Mouse (Mus musculus) MEL (cell line): Measurements from ENCODE around the gene Cdh13. TPM values are rescaled to one million over a fixed set of nuclear protein-coding genes. Genes with fewer than 3 reads are reported as not detected.

Experiments
- DNase-seq: peaks from one replicate; pipeline ENCODE4 v3.0.0; 2011; ENCODE audit warnings: low read depth, low spot score
- H3K27ac ChIP-seq: 2 replicates; pipeline ENCODE4 v1.5.1; 2012; ENCODE audit warnings: low read depth, mild to moderate bottlenecking, control low read depth, low read length, moderate library complexity; ENCODE audit not compliant: control insufficient read depth
- H3K27me3 ChIP-seq, 2 experiments: fragments of 150-350 bp in 1 of 2; sonication (generic) in 1 of 2; 2 replicates each; pipeline ENCODE4 v1.6.1; 2012; ENCODE audit warnings: low read length in 2 of 2, mild to moderate bottlenecking in 2 of 2, improper control_type of control experiment in 1 of 2, moderate library complexity in 1 of 2; ENCODE audit not compliant: insufficient read depth in 2 of 2, control insufficient read depth in 1 of 2
- H3K36me3 ChIP-seq, 2 experiments: 2 replicates each; pipeline ENCODE4 v1.6.1; 2012 to 2014; ENCODE audit warnings: low read length in 2 of 2, improper control_type of control experiment in 1 of 2, inconsistent platforms in 1 of 2, mild to moderate bottlenecking in 1 of 2; ENCODE audit not compliant: insufficient read depth in 2 of 2, control insufficient read depth in 1 of 2
- H3K4me1 ChIP-seq, 2 experiments: fragments of 150-350 bp in 1 of 2; sonication (generic) in 1 of 2; 2 replicates each; pipeline ENCODE4 v1.6.1; 2012; ENCODE audit warnings: low read length in 2 of 2, improper control_type of control experiment in 1 of 2, mild to moderate bottlenecking in 1 of 2; ENCODE audit not compliant: insufficient read depth in 2 of 2, control insufficient read depth in 1 of 2
- H3K4me3 ChIP-seq, 2 experiments: fragments of 150-350 bp in 1 of 2; sonication (generic) in 1 of 2; 2 replicates each; pipeline ENCODE4 v1.5.1; 2012; ENCODE audit warnings: low read depth in 2 of 2, low read length in 2 of 2, mild to moderate bottlenecking in 2 of 2, moderate library complexity in 2 of 2, control low read depth in 1 of 2, improper control_type of control experiment in 1 of 2; ENCODE audit not compliant: control insufficient read depth in 1 of 2, insufficient read depth in 1 of 2
- H3K79me2 ChIP-seq: 2 replicates; pipeline ENCODE4 v1.6.1; 2012; ENCODE audit warnings: mild to moderate bottlenecking, low read length, moderate library complexity; ENCODE audit not compliant: control insufficient read depth, poor library complexity, insufficient read depth
- H3K9ac ChIP-seq: 2 replicates; pipeline ENCODE4 v1.6.1; 2012; ENCODE audit warnings: low read depth, mild to moderate bottlenecking, control low read depth, low read length, moderate library complexity; ENCODE audit not compliant: control insufficient read depth, poor library complexity, severe bottlenecking
- H3K9me3 ChIP-seq: fragments of 150-350 bp; sonication (generic); replicated peaks from 2 replicates; pipeline ENCODE4 v1.6.1; 2012; ENCODE audit warnings: mild to moderate bottlenecking, low read length, improper control_type of control experiment, moderate library complexity; ENCODE audit not compliant: insufficient read depth
- CHD2 ChIP-seq: IDR thresholded peaks from 2 replicates; pipeline ENCODE4 v1.6.1; 2011; ENCODE audit warnings: low read length, improper control_type of control experiment
- CTCF ChIP-seq, 3 experiments: IDR thresholded peaks in 2 of 3; conservative IDR thresholded peaks in 1 of 3; 2 replicates each; pipeline ENCODE4 v1.5.1; 2011 to 2012; ENCODE audit warnings: low read length in 3 of 3, low read depth in 2 of 3, mild to moderate bottlenecking in 2 of 3, improper control_type of control experiment in 1 of 3, inconsistent platforms in 1 of 3, mixed read lengths in 1 of 3, moderate library complexity in 1 of 3; ENCODE audit not compliant: control insufficient read depth in 1 of 3, insufficient read depth in 1 of 3, poor library complexity in 1 of 3, severe bottlenecking in 1 of 3
- EP300 ChIP-seq, 2 experiments: IDR thresholded peaks; 2 replicates each; pipeline ENCODE4 v1.6.1; 2011; ENCODE audit warnings: improper control_type of control experiment in 2 of 2, low read length in 2 of 2, low read depth in 1 of 2, mild to moderate bottlenecking in 1 of 2
- KAT2A ChIP-seq: conservative IDR thresholded peaks from 2 replicates; pipeline ENCODE4 v1.6.1; 2012; ENCODE audit warnings: low read depth, low read length, improper control_type of control experiment, inconsistent platforms
- MEF2A ChIP-seq: IDR thresholded peaks from 2 replicates; pipeline ENCODE4 v1.6.1; 2014; ENCODE audit warnings: low read depth, mild to moderate bottlenecking, inconsistent platforms, low read length, improper control_type of control experiment; ENCODE audit not compliant: poor library complexity, insufficient replicate concordance, severe bottlenecking; ENCODE audit errors: extremely low read depth
- MYC ChIP-seq: IDR thresholded peaks from 2 replicates; pipeline ENCODE4 v1.6.1; 2011; ENCODE audit warnings: low read depth, mild to moderate bottlenecking, low read length, improper control_type of control experiment, moderate library complexity
- NRF1 ChIP-seq: IDR thresholded peaks from 2 replicates; pipeline ENCODE4 v1.6.1; 2014; ENCODE audit warnings: low read depth, mild to moderate bottlenecking, inconsistent platforms, low read length, improper control_type of control experiment, moderate library complexity; ENCODE audit not compliant: poor library complexity, insufficient read depth, severe bottlenecking
- POLR2AphosphoS2 ChIP-seq: IDR thresholded peaks from 2 replicates; pipeline ENCODE4 v1.6.1; 2011; ENCODE audit warnings: low read length, improper control_type of control experiment
- POLR2AphosphoS5 ChIP-seq: IDR thresholded peaks from 2 replicates; pipeline ENCODE4 v1.6.1; 2012; ENCODE audit warnings: low read depth, borderline replicate concordance, mild to moderate bottlenecking, inconsistent platforms, low read length, moderate library complexity, mixed read lengths
- RCOR1 ChIP-seq: IDR thresholded peaks from 2 replicates; pipeline ENCODE4 v1.6.1; 2012; ENCODE audit warnings: low read depth, mild to moderate bottlenecking, inconsistent platforms, low read length, improper control_type of control experiment
- TCF12 ChIP-seq: IDR thresholded peaks from 2 replicates; pipeline ENCODE4 v1.6.1; 2014; ENCODE audit warnings: low read depth, mild to moderate bottlenecking, inconsistent platforms, low read length, improper control_type of control experiment, moderate library complexity
- ZC3H11A ChIP-seq: IDR thresholded peaks from 2 replicates; pipeline ENCODE4 v1.6.1; 2012; ENCODE audit warnings: low read depth, mild to moderate bottlenecking, inconsistent platforms, low read length, improper control_type of control experiment
- ZKSCAN1 ChIP-seq: IDR thresholded peaks from 2 replicates; pipeline ENCODE4 v1.6.1; 2012; ENCODE audit warnings: low read depth, mild to moderate bottlenecking, inconsistent platforms, low read length, improper control_type of control experiment, moderate library complexity
- polyA plus RNA-seq, 2 experiments: library from polyadenylated mRNA; stranded (reverse) in 1 of 2; unstranded in 1 of 2; fragments of >175 nt in 1 of 2; fragments of >200 nt in 1 of 2; gene quantifications; 2 replicates each; pipeline versions ENCODE4 v1.2.1 to v1.2.4; 2012; ENCODE audit warnings: low replicate concordance in 2 of 2, low read depth in 1 of 2; ENCODE audit not compliant: insufficient read length in 2 of 2, insufficient read depth in 1 of 2, missing spikeins in 1 of 2
- total RNA-seq: library from RNA; depleted of rRNA; stranded (reverse); fragments of 300-350 nt; gene quantifications from 2 replicates; pipeline ENCODE4 v1.2.3, GENCODE M21; 2012

The Cdh13 gene
- total and polyA plus RNA-seq, 3 experiments = not detected

DNA sequence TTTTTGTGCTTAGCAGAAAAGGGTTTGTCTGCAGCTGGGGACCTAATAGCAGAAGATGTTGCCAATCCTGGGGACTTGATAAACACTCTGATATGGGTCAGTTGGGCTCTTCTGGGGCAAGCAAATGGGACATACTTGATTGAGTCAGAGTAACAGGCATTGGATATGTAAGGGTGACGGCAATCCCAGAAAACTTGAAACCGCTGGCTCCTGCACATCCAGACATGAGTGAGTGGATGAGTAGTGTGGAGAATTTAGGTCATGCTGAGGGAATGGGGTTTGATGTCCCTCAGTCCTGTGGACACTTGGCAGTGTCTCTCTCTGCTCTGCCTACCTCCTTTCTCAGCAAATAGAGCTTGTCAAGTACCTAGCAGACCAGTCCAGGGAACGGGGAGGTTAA, 121.3 kb downstream of the Cdh13 start:
- Histone ChIP-seq H3K27me3 (no peaks in the 10 kb centered on the region), H3K9ac (no peak overlapping the region), H3K79me2 (no peaks in the 10 kb centered on the region), H3K4me1 (no peaks in the 10 kb centered on the region), H3K27ac (no peak overlapping the region)
- DNase-seq = no peak
- TF ChIP-seq NRF1 (no peak), KAT2A (no peak), CTCF (IDR thresholded peaks at IDR 0.05 in 2 of 3, conservative IDR thresholded peaks at IDR 0.05 in 1 of 3; ENCODE audit: control insufficient read depth in 1 of 3, insufficient read depth in 1 of 3, low read depth in 2 of 3, low read length in 3 of 3, poor library complexity in 1 of 3, severe bottlenecking in 1 of 3) (no peak), ZC3H11A (no peak), MYC (no peak)
- TF ChIP-seq, all 39 proteins: peak for 0
- no peak overlapping the region for H3K4me3 ChIP-seq
- H3K9me3 ChIP-seq = no peaks in the 10 kb centered on the region
- no peaks in the 10 kb centered on the region for H3K36me3 ChIP-seq

DNA sequence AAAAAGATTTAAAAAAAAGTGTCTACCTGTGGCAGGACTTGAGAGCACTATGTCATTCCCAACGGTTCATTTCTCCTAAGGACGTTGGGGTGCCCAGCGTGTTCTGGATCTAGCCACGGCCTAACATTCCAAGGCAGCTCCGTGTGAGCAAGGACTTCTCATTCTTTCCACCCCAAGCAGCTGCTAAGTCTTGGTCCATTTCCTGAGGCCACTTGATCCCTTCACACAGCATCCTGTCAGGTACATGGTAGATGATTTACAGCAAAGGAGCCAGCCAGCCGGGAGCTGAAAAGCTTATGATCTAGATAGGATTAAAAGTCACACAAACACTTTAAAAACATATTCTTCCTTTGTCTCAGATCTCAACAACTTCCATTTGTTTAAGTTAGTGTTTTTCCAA, 123.8 kb downstream of the Cdh13 start:
- Histone ChIP-seq H3K4me3 (no peak overlapping the region), H3K9ac (no peak overlapping the region), H3K27me3 (no peaks in the 10 kb centered on the region), H3K4me1 (no peaks in the 10 kb centered on the region), H3K27ac (no peak overlapping the region), H3K9me3 (no peaks in the 10 kb centered on the region), H3K36me3 (no peaks in the 10 kb centered on the region), H3K79me2 (no peaks in the 10 kb centered on the region)
- TF ChIP-seq EP300 (IDR thresholded peaks at IDR 0.05; ENCODE audit: low read depth in 1 of 2, low read length in 2 of 2) = no peak
- TF ChIP-seq CHD2 = no peak
- TF ChIP-seq ZKSCAN1 = no peak
- TF ChIP-seq MEF2A = no peak
- no peak for TF ChIP-seq POLR2AphosphoS5
- TF ChIP-seq RCOR1 = no peak
- TF ChIP-seq TCF12 = no peak
- no peak for DNase-seq

DNA sequence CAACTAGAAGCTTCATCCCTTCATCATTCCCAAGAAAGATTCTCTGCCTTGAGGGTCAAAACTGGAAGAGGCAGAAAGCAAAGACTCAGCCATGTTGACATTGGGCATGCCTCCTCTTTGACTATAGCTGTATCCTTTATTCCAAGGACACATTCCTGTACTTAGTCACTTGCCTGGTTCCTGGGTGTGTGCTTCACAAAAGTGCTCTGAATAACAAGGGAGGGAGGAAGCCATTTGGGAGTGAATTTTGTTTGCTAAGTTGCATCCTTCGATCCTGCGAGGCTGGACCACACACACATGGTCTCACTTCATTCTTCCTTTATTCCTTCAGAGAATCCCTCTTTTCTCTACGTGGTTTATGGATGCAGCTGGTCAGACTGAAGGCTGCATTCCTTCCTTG, 125.9 kb downstream of the Cdh13 start:
- no peak for DNase-seq
- Histone ChIP-seq H3K9ac (no peak overlapping the region), H3K4me3 (no peak overlapping the region), H3K27ac (no peak overlapping the region), H3K36me3 (no peaks in the 10 kb centered on the region), H3K79me2 (no peaks in the 10 kb centered on the region), H3K4me1 (no peaks in the 10 kb centered on the region), H3K27me3 (no peaks in the 10 kb centered on the region), H3K9me3 (no peaks in the 10 kb centered on the region)
- no peak for TF ChIP-seq NRF1
- TF ChIP-seq POLR2AphosphoS2 = no peak
